Mouse (Mus musculus): ENCODE data around the gene Klf6. TPM values are rescaled to one million over a fixed set of nuclear protein-coding genes. Genes with fewer than 3 reads are reported as not detected.
A peak's percentile ranks its signal among the peaks of the same experiment; 100 is the strongest.

Klf6 gene
- total RNA-seq (2022): 10 to 100 TPM; 15.9 to 31.8 (median 21.1) TPM

DNA sequence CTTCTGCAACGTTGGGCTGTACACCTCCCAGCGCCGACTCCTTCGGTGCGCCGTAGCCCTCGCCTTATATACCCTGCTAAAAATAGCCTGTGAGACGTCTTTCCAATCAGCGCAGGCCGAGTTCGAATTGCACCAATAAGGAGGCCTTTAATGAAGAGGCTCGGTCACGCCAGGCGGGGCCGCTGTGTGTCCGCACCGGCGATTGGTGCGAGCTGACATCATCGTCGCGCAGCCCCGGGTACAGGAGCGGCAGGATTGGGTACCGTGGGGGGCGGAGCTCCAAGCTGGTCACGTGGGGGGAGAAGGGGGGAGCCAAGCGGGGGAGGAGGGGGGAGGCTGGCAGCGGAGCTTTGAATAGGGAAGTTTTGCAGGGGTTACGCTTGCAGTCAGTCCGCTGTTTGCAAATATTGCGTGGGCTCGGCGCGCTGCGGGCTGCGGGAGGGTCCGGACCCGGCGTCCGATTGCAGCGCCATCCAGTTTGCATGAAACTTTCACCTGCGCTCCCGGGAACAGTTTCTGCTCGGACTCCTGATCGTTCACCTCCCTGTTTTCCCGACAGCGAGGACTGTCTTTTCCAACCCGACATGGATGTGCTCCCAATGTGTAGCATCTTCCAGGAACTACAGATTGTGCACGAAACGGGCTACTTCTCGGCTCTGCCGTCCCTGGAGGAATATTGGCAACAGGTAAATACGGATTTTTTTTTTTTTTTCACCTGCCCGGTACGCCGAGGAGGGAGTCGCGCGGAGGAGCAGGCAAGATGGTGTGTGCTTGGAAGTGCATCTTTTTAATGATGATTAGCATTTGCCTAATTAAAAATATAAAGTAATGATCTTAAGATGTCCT lies at the start of gene Klf6:
Klf6 (plus strand) TSS at position 326 of the 846 bp plus-strand sequence.
- DNase-seq (ENCODE audit: low spot score in 2 of 2): peak; percentile 99

DNA sequence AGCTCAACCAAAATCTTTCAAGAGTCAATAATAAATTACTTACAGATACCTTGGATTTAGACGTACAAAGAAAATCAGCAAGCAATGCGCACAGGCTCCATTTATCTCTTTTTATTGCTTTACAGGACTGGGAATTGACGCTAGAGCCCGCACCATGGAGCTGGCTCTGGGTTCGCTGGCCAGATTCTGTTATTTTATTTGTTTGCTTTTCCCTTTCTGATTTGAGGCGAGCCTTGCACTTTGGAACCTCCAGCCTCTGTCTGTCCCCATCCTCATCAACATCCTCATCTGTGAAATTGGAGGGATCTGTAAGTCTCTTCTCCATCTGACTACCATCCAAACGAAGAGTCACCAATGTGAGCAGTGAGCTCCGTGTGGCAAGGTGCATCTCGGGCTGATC lies 47.8 kb upstream of the Klf6 start:
- no peak for DNase-seq (ENCODE audit: low spot score in 2 of 2)

DNA sequence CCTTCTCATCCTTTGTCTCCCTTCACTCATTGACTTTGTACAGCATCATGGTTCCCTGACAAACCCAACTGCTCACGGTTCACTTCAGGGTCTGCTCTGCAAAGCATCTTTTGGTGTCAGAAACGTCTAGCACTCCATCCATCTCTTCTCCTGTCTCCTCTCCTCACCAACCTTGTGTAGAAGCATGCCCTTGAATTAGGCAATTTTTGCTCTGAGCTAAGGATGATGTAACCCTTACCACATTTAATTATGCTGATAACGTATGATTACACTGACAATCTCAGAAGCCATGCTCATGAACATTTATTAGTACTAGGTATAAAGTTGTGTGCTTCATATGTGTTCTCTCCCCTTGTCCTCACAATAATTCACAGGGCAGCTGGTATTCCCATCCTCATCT lies 44.0 kb upstream of the Klf6 start:
- no peak for DNase-seq (ENCODE audit: low spot score in 2 of 2)

DNA sequence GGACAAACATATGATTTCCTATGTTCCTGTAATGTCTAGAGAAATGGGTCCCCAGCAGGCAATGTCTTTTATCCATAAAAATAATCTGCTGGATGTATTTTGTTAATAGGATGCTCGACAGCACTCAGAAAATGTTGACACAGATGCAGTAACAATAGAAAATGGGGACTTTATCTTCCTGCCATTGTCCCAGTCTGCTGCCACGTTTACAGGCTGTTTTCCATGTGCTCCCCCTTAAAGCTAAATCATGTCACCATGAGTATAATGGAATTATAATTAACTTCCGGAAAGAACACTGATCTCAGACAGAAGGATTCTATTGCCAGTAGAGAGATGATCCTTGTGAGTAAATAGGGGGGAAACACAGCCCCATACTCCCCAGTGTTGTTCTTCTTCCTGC lies 42.1 kb upstream of the Klf6 start:
- no peak for DNase-seq (ENCODE audit: low spot score in 2 of 2)

DNA sequence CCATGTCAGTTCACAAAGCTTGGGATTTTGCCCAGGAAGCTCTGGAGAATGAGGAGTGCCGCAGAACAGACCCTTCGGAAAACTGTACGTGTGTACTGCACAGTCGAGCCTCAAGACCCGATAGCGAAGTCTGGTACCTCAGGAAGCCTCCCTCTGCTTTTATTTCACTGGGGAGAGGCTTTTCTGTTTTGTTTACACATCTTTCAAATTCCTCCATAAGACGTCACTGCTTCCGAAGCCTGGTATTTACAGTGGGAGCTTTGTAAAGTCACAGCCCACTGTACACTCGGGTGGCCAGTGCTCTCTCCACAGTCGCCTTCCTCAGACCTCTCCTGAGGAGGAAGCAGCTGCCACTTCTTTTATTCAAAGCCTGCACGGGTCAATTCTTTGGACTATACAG lies 38.7 kb upstream of the Klf6 start:
- no peak for DNase-seq (ENCODE audit: low spot score in 2 of 2)

DNA sequence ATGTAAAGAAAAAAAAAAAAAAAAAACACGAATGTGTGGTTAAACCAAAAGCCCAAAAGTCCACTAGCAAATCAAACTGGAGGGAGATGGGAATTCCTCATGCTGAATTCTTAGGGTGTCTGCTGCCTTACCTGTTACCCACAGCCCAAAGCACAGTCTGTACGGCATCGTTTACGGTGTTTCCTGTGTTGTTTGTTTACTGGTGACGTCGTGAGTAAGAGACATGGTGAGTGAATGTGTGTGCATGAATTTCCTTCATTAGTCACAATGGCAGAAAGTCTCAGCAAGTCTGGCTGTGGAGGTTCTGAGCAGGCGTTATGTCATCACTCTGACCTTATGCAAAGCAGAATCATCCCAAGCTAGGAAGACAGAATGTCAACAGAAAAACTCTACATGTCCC lies 38.1 kb upstream of the Klf6 start:
- DNase-seq (ENCODE audit: low spot score in 2 of 2): no peak

DNA sequence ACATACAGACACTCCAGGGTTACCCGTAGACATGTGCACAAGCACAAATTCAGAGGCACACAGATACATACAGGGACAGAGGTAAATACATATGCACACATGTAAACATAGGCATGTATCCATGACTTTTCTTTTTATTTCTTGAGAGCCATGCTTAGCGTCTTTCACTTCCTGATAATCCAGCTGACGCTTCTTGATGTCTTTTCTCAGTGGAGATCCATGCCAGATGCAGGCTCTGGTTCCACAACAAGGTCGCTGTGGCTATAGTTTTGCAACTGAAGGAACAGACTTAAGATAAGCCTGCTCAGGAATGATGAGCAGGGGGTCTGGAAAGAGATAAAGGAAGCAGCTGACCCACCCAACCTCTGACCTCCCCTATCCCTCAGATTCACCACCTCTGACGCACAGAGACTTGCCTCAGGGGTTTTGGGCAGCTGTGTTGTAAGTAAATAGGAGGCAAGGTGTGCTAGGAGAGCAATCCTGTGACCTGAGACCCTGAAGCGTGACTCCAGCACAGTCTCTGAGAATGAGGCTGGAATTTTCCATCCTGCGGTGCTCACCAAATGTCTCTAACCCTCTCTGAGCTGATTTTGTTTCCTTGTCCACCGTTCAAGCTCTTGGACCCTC lies 37.0 kb upstream of the Klf6 start:
- DNase-seq (ENCODE audit: low spot score in 2 of 2): no peak

DNA sequence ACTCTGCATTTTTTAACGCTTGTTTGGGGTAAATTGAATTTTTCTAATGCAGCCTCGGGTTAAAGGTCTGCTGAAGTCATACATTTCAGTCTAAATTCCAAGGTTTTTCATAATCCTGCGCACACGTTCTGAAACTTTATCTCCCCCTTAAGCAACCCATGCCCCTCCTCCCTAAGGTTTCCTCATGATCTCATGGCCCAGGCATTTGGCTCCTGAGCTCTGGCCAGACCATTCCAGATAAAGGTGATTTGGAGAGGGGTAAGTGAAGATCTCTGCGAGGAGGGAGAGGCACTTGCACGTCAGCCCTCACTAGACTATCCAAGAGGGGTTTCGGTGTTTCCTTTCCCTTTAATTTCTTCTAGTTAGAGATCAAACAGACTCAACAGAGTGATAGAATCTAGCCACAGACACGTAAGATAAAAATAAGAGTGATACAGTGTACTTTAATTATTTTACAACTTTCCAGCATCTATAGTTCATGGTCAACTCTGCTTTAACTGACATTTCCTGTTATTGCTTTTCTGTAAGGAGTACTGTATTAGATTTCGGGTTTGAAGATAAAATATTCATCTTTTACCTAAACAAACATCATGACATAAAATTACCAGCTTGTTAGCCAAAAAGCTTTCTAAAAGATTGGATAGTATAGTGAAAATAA lies 35.0 kb upstream of the Klf6 start:
- no peak for DNase-seq (ENCODE audit: low spot score in 2 of 2)

DNA sequence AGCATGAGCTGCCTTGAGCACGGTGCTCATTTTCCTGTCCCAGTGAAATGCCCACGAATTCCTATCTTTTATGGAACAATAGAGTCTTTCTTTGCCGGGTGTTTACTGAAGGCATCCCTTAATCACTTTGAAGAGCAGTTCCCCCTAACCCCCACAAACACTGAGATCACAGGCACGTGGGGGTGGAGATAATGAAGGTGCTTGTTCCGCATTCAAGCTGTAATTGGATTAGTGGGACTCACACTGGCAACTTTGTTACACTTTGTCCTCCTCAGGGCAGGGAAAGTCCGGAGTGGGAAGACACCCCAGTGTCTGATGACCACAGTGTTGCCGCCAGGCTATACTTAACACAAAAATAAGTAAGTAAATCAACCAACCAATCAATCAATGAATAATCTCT lies 29.3 kb upstream of the Klf6 start:
- no peak for DNase-seq (ENCODE audit: low spot score in 2 of 2)

DNA sequence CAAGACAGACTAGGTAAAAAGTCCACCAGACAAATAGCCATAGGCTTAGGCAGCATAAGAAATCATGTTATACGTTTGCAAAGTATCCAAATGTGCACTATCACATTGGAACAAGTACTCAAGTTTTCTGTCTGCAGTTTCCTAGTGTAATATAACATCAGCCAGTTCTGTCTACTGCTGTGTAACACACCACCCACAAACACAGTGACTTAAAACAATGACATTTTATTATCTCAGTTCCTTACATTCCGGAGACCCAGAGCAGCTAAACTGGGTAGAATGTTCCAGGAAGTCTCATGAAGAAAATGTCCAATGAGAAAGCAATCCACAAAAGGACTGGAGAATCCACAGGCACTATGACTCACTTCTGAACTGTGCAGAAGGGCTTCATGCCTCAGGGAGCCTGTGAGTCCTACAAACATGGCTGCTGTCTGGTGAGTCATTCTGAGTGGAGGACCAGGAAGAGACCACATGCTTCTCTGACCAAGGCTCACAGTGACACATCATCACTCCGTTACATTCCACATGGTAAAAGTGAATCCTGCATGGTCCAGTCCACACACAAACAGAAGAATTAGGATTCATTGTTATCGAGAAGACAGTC lies 24.0 kb upstream of the Klf6 start:
- no peak for DNase-seq (ENCODE audit: low spot score in 2 of 2)

DNA sequence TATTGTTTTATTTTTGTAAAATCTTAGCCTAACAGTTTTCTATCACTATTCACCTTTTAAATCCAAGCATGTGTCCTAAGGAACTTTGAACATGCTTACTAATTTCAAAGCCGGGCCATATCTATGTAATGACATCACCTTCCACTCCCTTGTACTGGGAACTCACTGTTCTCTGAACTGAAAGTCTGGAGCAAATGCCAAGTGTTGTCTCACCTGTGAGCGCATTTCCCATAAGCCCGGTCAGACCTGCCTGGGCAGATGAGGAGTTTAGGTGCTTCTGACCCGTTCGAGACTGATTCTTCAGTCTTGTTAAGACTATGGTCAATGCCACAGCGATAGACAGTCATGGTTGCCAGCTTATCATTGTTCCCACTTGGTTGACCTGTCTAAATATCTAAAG lies 19.9 kb upstream of the Klf6 start:
- DNase-seq (ENCODE audit: low spot score in 2 of 2): no peak

DNA sequence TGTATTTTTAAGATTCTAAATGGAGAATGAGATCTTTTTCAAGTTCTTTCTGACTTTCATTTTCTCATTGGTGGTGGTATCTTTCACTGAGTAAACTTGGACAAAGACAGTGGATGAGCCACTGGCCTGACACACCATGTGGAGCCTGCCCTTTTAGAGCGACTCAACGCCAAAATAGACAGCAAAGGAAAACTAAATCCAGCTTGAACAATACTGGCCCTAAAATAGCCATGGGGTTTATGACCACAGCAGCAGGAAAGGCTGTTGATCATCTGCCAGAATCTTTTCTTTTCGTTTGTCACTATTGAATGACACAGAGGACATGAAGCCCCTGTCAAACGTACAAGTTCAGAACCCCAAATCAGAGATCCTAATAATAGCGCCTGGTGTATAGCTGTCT lies 18.4 kb upstream of the Klf6 start:
- DNase-seq (ENCODE audit: low spot score in 2 of 2): no peak

DNA sequence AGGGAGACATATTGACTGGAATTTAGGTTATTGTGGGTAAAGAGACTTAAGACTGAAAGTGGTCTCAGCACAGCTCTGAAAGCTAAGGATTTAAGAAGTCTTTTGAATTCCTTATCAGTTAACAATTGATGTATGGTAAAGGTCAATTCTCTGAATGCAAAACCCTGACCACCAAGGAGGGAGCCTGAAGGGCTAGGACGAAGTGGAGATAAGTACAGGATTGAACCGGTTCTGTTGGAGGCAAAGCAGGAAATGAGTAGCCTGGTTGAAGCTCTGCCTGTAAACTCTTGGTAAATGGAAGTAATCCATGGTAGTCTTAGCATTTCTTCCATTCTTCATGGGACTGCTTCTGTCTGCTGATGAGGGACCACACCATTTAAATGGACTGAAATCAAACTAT lies 17.5 kb upstream of the Klf6 start:
- DNase-seq (ENCODE audit: low spot score in 2 of 2): no peak

DNA sequence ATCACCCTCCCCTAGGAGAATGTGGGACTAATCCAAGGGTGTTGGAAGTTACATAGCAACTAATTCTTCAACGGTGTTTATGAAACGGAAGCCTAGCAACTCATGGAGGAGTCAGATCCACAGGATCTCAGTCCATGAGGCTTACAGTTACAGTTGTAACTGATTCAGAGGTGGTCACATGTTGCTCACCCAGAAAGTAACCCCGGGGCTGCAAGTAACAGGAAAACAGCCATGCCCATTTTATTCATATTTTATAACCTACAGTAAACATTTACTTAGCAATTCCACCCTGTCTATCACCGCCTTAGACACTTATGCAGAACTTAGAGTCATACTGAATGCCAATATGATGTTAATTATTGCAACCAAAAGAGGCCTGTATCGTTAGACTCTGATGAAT lies 16.9 kb upstream of the Klf6 start:
- no peak for DNase-seq (ENCODE audit: low spot score in 2 of 2)

DNA sequence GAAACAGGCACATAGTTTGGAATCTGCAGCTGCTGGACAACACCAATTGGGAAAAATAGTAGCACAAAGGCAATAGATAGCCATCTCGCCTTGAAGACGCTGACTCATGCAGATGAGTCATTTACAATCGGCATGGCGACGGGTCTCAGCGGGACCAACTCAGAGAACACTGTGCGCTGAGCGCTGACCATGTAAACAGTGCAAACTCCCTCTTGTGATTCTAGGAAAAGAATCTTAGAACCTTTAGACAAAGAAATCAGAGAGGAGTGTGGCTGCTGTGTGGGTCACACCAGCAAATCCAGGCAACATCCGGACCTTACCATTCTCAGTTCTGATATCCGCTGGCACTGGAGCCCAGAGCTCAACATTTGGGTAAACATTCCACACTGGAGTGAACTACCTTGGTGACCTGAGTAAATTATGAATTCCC lies 16.1 kb upstream of the Klf6 start:
- peak; percentile 50 to 52 for DNase-seq (ENCODE audit: low spot score in 2 of 2)

DNA sequence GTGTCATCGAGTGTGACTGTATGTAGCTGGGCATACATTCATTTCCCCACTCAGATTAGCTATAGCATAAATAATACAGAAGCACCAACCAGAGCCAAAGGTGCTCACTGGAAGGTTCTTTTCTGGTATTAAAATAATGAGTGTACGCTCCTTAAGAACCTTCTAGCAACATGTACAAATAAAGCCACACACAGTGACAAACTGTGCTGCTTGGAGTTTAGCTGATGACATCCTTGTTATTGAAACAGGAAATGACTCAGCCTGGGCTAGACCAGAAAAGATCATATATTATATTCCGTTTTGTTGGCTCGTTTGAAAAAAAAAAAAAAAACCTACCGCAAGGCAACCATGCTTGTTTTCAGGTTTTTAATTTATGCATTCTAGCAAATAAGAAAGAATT lies 15.7 kb upstream of the Klf6 start:
- DNase-seq (ENCODE audit: low spot score in 2 of 2): no peak

DNA sequence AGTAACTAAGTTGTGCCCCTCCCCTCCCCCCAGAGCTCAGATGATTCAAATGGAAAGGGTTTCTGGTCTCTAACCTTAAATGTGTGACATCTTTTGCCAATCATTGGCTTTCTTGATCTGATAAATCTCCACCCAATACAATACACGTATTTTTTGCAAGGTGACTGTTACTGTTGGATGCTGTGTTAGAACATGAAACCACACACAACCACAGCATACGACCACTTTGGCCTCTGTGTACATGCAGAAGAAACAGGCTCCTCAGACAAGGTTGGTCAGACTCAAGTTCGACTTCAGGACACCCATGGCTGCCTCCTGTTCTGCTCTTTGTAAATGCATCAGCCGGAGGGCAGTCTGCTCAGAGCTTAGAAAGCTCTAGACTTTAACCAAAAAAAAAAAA lies 14.4 kb upstream of the Klf6 start:
- DNase-seq (ENCODE audit: low spot score in 2 of 2): no peak

DNA sequence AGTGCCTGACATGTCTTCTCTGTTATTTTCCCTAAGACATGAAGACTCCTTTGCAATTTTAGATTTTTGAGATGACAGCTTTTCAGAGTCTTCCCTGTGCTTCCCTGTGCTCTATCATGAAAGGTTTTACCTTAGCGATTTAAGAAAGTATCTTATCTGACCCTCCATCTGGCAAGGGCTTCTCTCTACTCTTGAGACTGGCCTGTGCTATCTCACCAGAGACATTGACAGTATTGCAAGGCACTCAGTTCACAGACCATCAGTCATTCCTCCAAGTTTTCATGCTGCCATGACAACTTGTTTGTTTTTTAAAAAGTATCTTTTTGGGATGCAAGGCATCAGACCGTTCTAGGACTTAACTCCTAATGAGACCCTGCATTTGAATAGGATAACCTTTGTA lies 13.5 kb upstream of the Klf6 start:
- no peak for DNase-seq (ENCODE audit: low spot score in 2 of 2)

DNA sequence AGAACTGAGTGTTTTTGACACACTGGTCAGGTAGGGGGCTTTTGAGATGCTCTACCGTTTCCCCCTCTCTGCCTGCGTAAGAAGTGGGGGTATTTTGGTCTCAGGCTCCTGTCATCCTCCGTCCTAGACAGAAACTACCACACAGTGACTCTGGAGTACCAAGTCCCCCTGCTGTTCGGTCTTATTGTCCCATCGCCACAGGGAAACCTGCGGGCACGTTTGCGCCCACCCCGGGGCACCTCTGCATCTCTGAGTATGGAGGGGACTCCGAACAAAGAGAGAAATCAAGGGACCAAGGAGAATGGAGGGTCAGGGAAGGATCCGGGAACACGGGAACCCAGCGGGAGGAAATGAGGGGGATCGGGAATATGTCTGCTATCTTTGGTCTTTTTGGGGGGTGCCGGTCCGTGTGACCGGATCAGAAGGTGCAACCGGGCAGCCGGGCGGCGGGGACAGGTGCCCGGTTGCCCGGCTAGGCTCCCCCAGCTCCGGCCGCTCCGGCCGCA lies 578 bp upstream of the Klf6 start:
- no peak for DNase-seq (ENCODE audit: low spot score in 2 of 2)

DNA sequence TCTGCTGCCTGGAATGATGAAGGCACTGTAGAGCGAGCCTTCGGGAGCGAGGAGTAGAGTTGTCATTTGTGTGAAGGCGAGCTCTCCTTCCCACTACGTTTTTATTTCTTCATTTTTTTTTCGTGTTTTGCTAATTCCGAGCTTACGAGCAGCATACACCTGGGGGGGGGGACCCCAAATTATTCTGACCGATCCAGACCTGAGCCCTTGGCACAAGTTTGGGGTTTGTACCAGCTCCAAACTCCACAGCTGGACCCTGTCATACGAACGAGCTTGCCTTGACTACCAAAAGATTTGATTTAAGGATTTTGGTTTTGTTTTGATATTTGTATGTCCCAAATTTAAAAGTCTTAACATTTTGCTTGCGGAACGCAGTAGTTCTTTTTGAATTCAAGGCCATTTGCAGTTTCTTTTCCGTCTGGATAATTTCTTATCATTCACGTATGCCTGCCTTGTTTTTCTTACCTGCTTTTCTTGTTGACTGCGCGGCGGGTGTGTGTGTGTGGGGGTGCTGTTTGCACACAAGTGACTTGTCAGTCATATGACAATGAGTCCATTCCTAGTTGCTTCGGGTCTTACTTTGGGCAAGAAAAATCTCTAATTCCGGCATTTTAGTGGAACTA lies 832 bp downstream of the Klf6 start:
- peak in 1 of 2 experiments; percentile 23 for DNase-seq (ENCODE audit: low spot score in 2 of 2)

DNA sequence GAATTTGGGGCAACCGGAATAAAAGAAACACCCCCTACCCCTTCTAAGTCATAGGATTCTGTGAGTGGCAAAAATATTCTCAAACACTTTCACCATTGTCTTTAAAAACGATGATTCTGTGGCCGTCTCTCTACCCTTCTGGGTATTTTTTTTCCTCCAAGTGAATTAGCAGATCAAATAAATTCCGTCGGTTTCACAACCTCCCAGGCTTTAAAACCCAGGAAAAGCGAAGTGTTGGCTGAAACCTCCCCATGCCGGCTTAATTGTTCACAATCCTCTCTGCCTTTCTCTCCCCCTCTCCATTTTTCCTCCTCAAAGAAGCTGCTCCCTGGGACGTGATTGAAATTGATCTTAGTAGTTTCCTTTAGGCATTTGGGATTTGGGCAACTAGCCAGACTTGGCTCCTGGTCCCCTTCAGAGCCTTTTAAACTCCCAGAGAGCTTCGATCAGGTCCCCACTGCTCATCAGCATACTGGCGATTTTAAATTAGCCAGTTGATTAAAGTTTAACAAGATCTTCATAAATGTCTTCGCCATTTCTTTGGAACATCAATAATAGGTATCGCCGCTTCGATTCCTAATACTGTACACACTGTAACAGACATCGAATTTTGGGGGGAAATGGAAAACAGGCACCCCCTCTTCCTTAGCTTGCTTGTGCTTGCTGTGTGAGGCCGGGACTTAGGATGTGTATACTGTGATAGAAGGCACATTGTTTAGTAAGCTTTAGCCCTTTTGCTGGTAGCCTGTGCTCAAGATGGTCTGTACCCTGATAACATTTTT lies 1.5 kb downstream of the Klf6 start:
- DNase-seq (ENCODE audit: low spot score in 2 of 2): peak in 1 of 2 experiments; percentile 31
